Mouse (Mus musculus): ENCODE results near the gene Top1.

Gene Top1

DNA sequence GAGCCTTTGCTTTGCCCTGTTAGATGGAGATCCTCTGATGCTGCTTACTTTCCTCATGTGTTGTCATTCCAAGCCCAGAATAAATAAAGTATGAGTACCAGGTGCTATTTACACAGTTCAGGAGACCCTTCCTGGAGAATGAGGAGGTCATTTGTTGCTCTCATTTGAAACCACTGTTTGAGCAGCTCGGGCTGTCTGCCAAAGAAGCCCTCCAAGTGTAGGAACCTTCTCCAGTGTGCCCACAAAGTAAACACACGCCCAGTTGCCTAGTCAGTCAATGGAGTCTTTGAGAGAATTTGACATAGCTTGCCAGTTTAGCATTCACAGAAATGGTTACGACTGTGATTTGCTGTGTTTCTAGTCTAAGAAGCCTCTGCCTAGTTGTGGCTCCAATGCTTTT lies 73.1 kb downstream of the Top1 start:
- DNase-seq (ENCODE audit: low read depth, low spot score) = no peak

- DNase-seq (ENCODE audit: low read depth, low spot score) = no peak
Measured at GRCm38 (mm10) chr2:160722714-160723113, 77.0 kb downstream of the Top1 start.

GRCm38 (mm10) chr2:160723613-160724375 lies 78.1 kb downstream of the Top1 start:
- DNase-seq (ENCODE audit: low read depth, low spot score) = no peak

GRCm38 (mm10) chr2:160724536-160724935 lies 78.8 kb downstream of the Top1 start:
- no peak for DNase-seq (ENCODE audit: low read depth, low spot score)

GRCm38 (mm10) chr2:160725877-160726864 lies 80.5 kb downstream of the Top1 start:
- no peak for DNase-seq (ENCODE audit: low read depth, low spot score)

- no peak for DNase-seq (ENCODE audit: low read depth, low spot score)
Measured at GRCm38 (mm10) chr2:160728972-160729371, 83.3 kb downstream of the Top1 start.

DNA sequence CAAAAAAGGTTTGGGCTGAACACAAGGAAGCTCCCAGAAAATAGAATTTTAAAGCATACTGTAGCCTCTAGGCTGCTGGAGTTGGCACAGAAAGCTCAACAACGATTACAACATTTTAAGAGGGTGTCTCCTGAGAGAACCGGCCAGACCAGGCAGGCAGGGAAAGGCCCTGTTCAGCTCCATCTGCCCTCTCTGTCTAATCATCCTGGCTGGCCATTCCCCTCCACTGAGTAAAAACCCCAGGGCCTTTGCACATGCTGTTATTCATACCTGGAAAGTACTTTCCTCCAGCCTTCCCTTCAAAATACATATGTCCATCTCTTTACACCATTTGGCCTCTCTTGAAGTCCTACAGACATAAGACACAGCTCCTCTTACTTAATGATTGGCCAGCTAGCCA lies 83.7 kb downstream of the Top1 start:
- no peak for DNase-seq (ENCODE audit: low read depth, low spot score)

- DNase-seq (ENCODE audit: low read depth, low spot score) = no peak
Measured at GRCm38 (mm10) chr2:160729851-160730796, 84.4 kb downstream of the Top1 start.

GRCm38 (mm10) chr2:160730797-160731116 lies 85.1 kb downstream of the Top1 start:
- DNase-seq (ENCODE audit: low read depth, low spot score) = no peak

DNA sequence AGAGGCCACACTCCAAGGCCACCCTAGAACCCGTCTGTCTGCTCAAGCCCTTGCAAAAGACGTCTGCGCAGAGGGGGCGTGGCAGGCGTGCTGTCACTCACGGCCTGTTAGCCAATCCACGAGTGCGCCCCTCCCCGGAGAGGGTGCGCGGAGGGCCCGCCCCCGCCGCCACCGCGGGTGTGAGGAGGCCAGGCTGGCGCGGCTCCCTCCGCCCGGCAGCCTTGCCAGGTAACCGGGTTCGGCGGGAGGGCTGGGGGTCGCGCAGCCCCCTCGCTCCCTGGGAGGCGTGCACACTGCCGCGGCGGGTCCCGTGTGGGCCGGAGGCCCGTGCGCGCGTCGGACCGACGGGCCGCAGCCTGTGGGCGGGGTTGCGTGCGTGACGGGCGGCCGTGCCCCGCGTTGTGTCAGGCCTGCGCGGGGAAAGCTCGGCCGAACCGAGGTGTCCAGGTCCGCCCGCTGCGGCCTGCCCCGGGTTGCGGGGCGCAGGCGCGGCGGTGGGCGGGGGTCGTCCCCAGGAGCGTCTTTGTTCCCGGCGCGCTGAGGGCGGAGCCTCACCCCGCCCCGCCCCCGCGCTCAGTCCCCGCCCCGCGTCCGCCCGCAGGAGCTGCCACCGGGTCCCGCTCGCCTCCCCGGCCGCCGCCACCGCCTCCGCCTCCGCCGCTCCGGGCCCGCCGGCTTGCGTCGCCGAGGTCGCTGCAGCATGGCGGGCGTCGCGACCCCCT lies 85.6 kb downstream of the Top1 start, which contains the start of gene Plcg1:
TSS of gene Plcg1 (plus strand) at position 184 of the 722 bp plus-strand sequence.
- peak; percentile 90 for DNase-seq (ENCODE audit: low read depth, low spot score)

DNA sequence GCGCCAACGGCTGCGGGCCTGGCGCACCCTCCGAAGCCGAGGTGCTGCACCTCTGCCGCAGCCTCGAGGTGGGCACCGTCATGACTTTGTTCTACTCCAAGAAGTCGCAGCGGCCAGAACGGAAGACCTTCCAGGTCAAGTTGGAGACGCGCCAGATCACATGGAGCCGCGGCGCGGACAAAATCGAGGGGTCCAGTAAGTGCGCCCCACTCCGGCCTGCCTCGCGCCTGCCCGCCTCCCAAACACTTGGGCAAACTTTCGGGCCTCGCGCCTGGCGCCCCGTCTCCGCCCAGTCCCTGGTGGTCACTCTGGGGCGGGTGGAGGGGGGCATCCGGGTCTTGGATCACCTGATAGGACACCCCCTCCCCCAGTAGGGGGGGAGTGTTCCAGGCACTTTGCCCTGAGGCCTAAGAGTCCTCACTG lies 86.2 kb downstream of the Top1 start:
- DNase-seq (ENCODE audit: low read depth, low spot score) = peak; percentile 54

DNA sequence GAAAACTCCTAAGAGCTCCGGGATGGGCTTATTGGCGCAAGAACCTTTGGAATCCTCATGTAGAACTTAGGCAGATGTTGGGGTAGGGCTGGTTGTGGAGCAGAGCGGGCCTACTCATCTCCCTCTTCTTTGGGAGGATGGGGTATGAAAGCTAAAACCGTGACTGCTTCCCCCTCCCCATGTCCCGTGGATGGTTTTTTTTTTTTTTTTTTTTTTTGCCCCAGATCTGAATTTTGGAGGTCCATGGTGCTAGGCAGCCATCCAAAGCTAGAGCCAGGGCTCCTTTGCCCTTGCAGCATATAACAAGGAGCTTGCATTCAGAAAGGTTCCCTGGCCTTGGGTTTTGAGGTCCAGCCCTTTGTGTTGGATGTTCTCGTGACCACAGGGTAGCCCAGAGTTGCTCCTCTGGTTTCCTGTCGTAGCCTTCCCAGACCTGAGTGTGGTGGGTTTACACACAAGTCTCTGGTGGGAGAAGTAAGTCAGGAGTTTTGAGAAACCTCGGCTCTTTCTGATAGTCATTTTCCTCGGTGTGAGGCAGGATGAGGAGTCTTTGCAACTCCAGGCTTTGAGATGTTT lies 86.8 kb downstream of the Top1 start:
- no peak for DNase-seq (ENCODE audit: low read depth, low spot score)

DNA sequence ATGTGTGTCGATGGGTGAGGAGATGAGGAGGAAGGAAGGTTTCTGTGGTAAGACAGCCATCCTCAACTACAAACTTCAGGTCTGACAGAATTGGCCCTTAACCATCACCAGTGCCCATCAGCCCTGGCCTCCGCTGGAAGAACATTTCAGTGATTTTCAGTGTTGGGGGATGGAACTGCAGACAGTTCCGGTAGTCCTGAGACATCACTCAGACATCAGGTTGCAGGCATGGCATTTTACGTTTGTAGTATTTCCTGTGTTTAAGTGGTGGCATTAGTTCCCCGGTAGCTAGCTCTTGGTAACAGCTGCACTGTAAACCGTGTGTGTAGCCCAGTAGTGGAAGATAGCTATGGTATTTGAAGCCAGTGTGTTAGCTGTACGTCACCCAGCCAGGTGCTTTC lies 87.4 kb downstream of the Top1 start:
- no peak for DNase-seq (ENCODE audit: low read depth, low spot score)

GRCm38 (mm10) chr2:160734331-160734730 lies 88.6 kb downstream of the Top1 start:
- DNase-seq (ENCODE audit: low read depth, low spot score) = no peak

DNA sequence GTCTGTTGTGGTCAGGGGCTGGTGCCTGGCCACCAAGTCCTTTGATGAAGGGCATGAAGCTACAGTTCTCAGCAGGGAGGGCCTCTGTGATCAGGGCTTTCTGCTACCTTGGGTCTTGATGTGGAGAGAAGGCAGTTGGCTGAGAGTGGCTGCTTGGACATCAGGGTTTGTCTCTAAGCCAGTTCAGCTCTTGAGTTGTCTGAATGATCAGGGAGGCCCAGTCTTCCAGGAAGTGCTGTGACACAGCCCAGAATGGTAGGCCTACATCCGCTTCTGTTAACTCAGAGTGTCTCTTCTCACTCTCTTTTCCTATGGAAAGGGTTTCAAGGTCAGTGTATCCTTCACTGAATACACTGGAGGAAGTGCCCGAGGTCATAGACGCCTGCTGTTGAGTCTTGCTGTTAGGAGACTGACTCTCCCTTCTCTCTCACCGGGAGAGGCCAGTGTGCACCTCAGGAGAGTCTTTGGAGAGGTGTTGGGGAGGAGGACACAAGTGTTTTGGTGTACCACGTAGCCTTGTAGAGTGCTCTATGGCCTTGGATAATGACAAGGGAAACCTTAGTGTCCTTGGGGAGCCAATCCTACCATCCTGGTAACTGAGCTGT lies 90.1 kb downstream of the Top1 start:
- DNase-seq (ENCODE audit: low read depth, low spot score) = no peak

DNA sequence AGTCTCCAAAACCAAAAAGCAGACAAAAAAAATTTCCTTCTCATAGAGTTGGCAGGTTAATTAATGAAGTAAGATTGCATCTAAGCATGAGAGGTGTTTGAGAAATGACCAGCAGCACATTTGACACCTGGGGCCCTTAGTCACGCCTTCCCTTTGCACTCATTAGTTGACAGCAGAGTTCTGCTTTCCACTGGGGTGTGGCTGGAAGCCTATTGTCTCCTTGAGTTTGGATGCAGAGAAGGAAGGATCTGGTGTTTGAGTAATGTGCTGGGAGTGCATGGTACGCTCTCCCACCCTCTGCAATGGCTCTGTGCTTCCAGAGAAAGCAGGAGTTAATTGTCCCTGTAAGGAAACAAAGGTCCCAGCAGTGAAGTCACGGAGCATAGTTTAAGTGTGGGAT lies 90.8 kb downstream of the Top1 start:
- DNase-seq (ENCODE audit: low read depth, low spot score) = no peak

GRCm38 (mm10) chr2:160738354-160738753 lies 92.7 kb downstream of the Top1 start:
- no peak for DNase-seq (ENCODE audit: low read depth, low spot score)

DNA sequence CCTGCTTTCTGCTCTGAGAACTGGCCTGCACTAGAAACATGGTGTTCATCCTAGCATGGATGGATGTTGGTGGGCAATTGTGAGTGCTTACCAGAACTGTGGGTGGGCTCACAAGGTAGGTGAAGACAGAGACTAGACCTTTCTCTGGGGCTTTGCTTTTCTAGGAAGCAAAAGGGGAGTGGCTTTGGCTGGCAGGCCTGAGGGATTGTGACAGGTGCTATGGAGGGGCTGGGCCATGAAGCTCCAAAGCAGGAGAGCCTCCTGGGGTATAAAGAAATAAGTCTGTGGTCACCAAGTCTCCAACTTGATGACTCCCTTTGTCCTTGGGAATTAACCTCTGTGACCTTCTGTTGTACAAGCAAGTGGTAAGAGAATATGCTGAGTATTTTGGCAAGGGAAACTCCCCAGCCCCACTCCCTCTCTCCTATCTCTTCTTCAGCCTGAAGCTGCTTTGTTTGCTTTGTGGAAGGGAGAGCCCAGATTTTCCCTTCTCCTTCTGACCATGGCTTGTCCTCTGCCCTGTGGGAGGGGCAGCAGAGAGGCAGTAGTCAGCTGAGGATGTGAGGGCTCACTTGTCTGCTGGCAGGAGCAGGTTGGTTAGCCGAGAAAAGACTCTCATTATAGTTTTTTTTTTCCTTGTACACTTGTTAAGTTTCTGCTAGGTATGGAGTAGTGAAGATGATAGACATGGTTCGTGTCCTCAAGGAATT lies 94.1 kb downstream of the Top1 start:
- DNase-seq (ENCODE audit: low read depth, low spot score) = no peak

- DNase-seq (ENCODE audit: low read depth, low spot score) = no peak
Measured at GRCm38 (mm10) chr2:160740521-160741156, 95.0 kb downstream of the Top1 start.

All from forelimb bud, embryonic 11.5 days (tissue).